Mouse (Mus musculus) gastrocnemius, postnatal 4 days (tissue): ENCODE results near the gene Ostc. TPM values are rescaled to one million over a fixed set of nuclear protein-coding genes. Genes with fewer than 3 reads are reported as not detected.

Experiments used
- DNase-seq, 2 experiments: peaks; one replicate each; pipeline ENCODE4 v3.0.0; 2021 to 2022; ENCODE audit warnings: low spot score in 2 of 2, mixed read lengths in 2 of 2
- total RNA-seq, 2 experiments: library from RNA; stranded (reverse); gene quantifications; 2 replicates each; pipeline ENCODE4 v1.2.3; 2021

Ostc gene
- total RNA-seq, 2 experiments from 2014 or later, result 94.0 to 97.5 TPM

DNA sequence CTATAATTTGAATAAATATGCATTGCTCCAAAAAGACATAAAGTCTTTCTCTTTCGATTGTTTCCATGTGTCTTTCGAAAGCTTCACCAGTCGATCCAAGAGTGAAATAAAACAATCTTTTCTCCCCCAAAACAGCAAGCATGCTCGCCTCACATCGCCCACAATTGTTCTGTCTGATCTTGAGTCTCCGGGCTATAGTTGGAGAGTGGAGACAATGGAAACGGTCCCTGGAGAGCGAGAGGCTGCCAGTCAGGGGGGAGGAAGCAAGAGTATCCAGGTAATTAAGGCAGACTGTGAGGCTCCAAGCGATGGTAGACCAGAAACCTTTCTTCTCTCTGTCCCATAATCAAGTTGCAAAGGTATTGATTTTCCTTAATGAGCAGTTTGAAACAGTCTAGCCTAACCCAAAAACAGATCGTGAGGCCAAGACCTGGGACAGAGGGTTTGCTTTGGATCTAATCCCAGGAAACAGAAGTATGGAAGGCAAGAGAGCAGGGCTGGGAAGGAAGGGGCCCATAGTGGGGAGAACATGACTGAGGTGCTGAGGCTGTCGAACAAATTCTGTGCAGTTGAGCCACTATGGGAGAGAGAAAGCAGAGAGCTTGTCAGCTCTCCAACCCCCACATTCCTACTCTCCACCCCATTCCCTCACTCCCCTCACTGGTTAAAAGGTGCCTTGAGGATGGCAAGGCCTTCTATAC, 63.0 kb downstream of the Ostc start:
- no peak for DNase-seq

Other genes starting within 250 kb of the Ostc start
- under 1 TPM in 1 of 2 experiments, not detected in 1; 0.16 TPM for gene Etnppl, start 92.0 kb downstream of the Ostc start, total RNA-seq
- gene Rpl34, start 21.0 kb upstream of the Ostc start, total RNA-seq, result 100 to 1,000 TPM; 708 to 806 TPM